Mouse (Mus musculus): ENCODE data around the gene Mug2. TPM values are rescaled to one million over a fixed set of nuclear protein-coding genes. Genes with fewer than 3 reads are reported as not detected.

Gene Mug2
- total and polyA plus RNA-seq, 2 experiments: 146 to 269 TPM

DNA sequence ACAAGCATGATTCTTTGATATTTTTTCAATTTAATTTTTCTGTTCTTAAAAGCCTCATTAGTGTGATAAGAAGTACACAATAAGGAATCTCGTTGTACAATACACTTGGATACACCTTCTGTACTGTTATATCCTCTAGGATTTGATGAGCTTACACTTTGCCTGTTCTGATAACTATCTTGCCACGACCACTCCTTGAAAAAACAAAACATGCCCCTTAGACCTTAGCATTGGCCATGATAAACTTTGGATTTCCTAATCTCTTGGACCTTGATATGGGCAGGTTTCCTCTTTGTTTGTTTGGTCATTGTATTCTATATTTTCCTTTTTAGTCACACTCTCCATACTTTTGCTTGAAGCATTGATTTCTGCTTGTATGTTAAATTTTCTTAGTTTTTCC is 123.0 kb downstream of the Mug2 start:
- no peak overlapping the region for H3K9ac ChIP-seq (ENCODE audit: low read depth, low read length)
- no peaks in the 10 kb centered on the region for H3K79me2 ChIP-seq (ENCODE audit: control insufficient read depth, insufficient read depth, low read length)
- H3K27me3 ChIP-seq (ENCODE audit: control insufficient read depth, insufficient read depth, low read length): no peaks in the 10 kb centered on the region
- 10% methylated on average over 2 of the region's 2 CpGs for WGBS
- no peak overlapping the region for H3K4me3 ChIP-seq (ENCODE audit: insufficient read depth, low read depth, low read length)
- DNase-seq (ENCODE audit: extremely low read depth, low read depth, low spot score): peak; percentile 87
- peaks cover 11% of the 10 kb centered on the region; the same call in 1 of the 2 replicates for H3K4me1 ChIP-seq (ENCODE audit: control insufficient read depth, insufficient read depth, low read length)
- no peak for TF ChIP-seq POLR2A (IDR thresholded peaks at IDR 0.05; ENCODE audit: extremely low read depth, insufficient read depth, low read length)
- no peaks in the 10 kb centered on the region for H3K36me3 ChIP-seq (ENCODE audit: control insufficient read depth, insufficient read depth, low read length)
- no peak overlapping the region for H3K27ac ChIP-seq (replicated peaks; ENCODE audit: insufficient read depth, low read depth, low read length)

Other genes with a start within 250 kb of the Mug2 start
- 1,666 and 1,720 TPM in 2 replicates for gene Mug1, start 168.2 kb upstream of the Mug2 start, total RNA-seq (2014; rRNA removed)
- gene Mug1, start 168.2 kb upstream of the Mug2 start, polyA plus RNA-seq (2012; rRNA removed): 549 and 589 TPM in 2 replicates